Mouse (Mus musculus) liver, embryonic 14.5 days (tissue): Measurements from ENCODE around the gene Mapk7.

Experiments used
- CTCF ChIP-seq: IDR thresholded peaks from 2 replicates; pipeline ENCODE4 v1.5.1; 2016; ENCODE audit warnings: antibody characterized with exemption, low read depth, control low read depth
- EP300 ChIP-seq: IDR thresholded peaks from 2 replicates; pipeline ENCODE4 v1.6.1; 2016; ENCODE audit warnings: antibody characterized with exemption, low read depth

DNA sequence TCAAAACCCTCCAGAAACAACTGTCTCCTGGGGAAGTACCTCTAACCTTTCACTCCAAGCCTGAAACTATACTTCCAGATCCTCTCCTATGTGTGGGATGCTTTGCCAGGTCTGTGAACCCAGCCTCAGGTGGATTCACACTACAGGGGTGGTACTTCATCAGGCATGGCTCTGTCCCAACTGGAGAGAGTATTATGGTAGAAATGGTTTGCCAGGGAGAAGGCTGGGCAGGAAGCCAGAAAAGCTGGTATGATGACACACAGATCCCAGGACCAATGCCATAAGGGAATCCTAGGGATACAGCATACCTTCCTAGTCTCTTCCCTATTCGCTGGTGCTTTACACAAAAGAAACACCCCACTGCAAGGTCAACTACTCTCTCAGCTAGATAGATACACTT, 32.7 kb upstream of the Mapk7 start:
- no peak for TF ChIP-seq CTCF
- no peak for TF ChIP-seq EP300
